Mouse (Mus musculus) liver, postnatal 0 days (tissue): ENCODE results near the gene Il23a.

Source experiments
- CTCF ChIP-seq: sonication (generic); IDR thresholded peaks from 2 replicates; pipeline ENCODE4 v1.5.1; 2016; ENCODE audit warnings: antibody characterized with exemption, low read depth
- EP300 ChIP-seq: IDR thresholded peaks from 2 replicates; pipeline ENCODE4 v1.6.1; 2016; ENCODE audit warnings: antibody characterized with exemption, low read depth, mild to moderate bottlenecking

GRCm38 (mm10) chr10:128281682-128282081 is 16.9 kb downstream of the Il23a start:
- TF ChIP-seq CTCF (no peak), EP300 (no peak)
